ENCODE assay signal across 8 mouse cellular contexts in the genomic region with DNA sequence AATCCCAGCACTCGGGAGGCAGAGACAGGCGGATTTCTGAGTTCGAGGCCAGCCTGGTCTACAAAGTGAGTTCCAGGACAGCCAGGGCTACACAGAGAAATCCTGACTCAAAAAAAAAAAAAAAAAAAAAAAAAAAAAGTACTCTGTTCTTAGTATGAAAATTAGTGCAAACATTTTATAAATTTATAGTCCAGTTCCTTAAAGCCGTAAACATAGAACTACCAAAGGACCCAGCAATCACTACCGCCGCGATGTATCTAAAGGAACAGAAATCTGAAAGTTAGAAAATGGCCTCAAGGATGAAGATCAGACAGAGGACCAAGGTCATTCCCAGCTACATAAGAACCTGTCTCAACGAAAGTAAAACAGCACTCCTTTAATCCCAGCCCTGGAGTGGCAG. TPM values are rescaled to one million over a fixed set of nuclear protein-coding genes. Genes with fewer than 3 reads are reported as not detected.
DNase-seq lines count a peak whose midpoint lies in the region; ATAC-seq and TF ChIP-seq lines count a peak whose summit lies in the region.

No protein-coding gene starts in this region.

- H3K9me3 ChIP-seq in limb, embryonic 11.5 days (ENCODE audit: control insufficient read depth, low read length): peaks cover 5% of the 10 kb centered on the region; the same call in 1 of the 2 replicates
- no peaks in the 10 kb centered on the region; the same call in 1 of the 2 replicates for H3K9me3 ChIP-seq in neural tube, embryonic 14.5 days (ENCODE audit: control insufficient read depth, low read length)

- peak overlapping the region; percentile 69 for H3K4me2 ChIP-seq in limb, embryonic 11.5 days (ENCODE audit: low read depth, severe bottlenecking)
- peak overlapping the region; percentile 71 for H3K4me2 ChIP-seq in neural tube, embryonic 14.5 days (ENCODE audit: low read depth, low read length)

- TF ChIP-seq POLR2A in embryonic fibroblast, embryonic 13.5 days (IDR thresholded peaks at IDR 0.05; ENCODE audit: low read depth, low read length): no peak

- H3K27ac ChIP-seq in left cerebral cortex, adult 2 months: no peak overlapping the region
- H3K27ac ChIP-seq in embryonic fibroblast, embryonic 13.5 days (ENCODE audit: insufficient read depth, low read length): no peak overlapping the region
- H3K27ac ChIP-seq in limb, embryonic 11.5 days (replicated peaks; ENCODE audit: low read depth, low read length): no peak overlapping the region
- no peak overlapping the region for H3K27ac ChIP-seq in neural tube, embryonic 14.5 days (ENCODE audit: low read depth, low read length)

- H3K36me3 ChIP-seq in limb, embryonic 11.5 days (ENCODE audit: control insufficient read depth, insufficient read depth, low read length): peaks cover 14% of the 10 kb centered on the region
- H3K36me3 ChIP-seq in neural tube, embryonic 14.5 days (ENCODE audit: control insufficient read depth, insufficient read depth, low read length): peaks cover 5% of the 10 kb centered on the region

- no peak for DNase-seq in left cerebral cortex, adult 2 months (ENCODE audit: extremely low spot score in 1 of 2, low spot score in 2 of 2)
- no peak for DNase-seq in left cerebral cortex, postnatal 14 days (ENCODE audit: low spot score in 2 of 2)
- DNase-seq in limb, embryonic 11.5 days (ENCODE audit: low spot score): no peak
- DNase-seq in adrenal gland, postnatal 4 days (ENCODE audit: low spot score in 2 of 2): no peak
- DNase-seq in right cerebral cortex, adult 2 months (ENCODE audit: low spot score in 2 of 2): no peak
- no peak for DNase-seq in spleen, adult 18-20 months

- no peak for TF ChIP-seq CTCF in left cerebral cortex, adult 2 months (IDR thresholded peaks at IDR 0.05)
- TF ChIP-seq CTCF in embryonic fibroblast, embryonic 13.5 days (IDR thresholded peaks at IDR 0.05; ENCODE audit: borderline replicate concordance, insufficient read depth, low read length): no peak

- H3K4me3 ChIP-seq in left cerebral cortex, adult 2 months: peak overlapping the region; percentile 62
- H3K4me3 ChIP-seq in embryonic fibroblast, embryonic 13.5 days (ENCODE audit: insufficient read depth, low read length): peak overlapping the region; percentile 97
- H3K4me3 ChIP-seq in limb, embryonic 11.5 days (ENCODE audit: low read depth, low read length): peak overlapping the region; percentile 72
- peak overlapping the region; percentile 56 for H3K4me3 ChIP-seq in neural tube, embryonic 14.5 days (ENCODE audit: low read depth, low read length)

- peak overlapping the region; percentile 87 for H3K9ac ChIP-seq in limb, embryonic 11.5 days (ENCODE audit: low read length)
- H3K9ac ChIP-seq in neural tube, embryonic 14.5 days (replicated peaks; ENCODE audit: low read depth, low read length): peak overlapping the region; percentile 73; the same call in 1 of the 2 replicates

- no peaks in the 10 kb centered on the region; the same call in 1 of the 2 replicates for H3K4me1 ChIP-seq in embryonic fibroblast, embryonic 13.5 days (ENCODE audit: control insufficient read depth, insufficient read depth, low read length)
- no peaks in the 10 kb centered on the region for H3K4me1 ChIP-seq in limb, embryonic 11.5 days (ENCODE audit: control insufficient read depth, insufficient read depth, low read length)
- no peaks in the 10 kb centered on the region for H3K4me1 ChIP-seq in neural tube, embryonic 14.5 days (ENCODE audit: control insufficient read depth, insufficient read depth, low read length)

- ATAC-seq in limb, embryonic 11.5 days (ENCODE audit: insufficient number of reproducible peaks, low FRiP score, low TSS enrichment, low read depth): no peak
- no peak for ATAC-seq in neural tube, embryonic 14.5 days (ENCODE audit: low read depth)

- H3K27me3 ChIP-seq in limb, embryonic 11.5 days (ENCODE audit: control insufficient read depth, insufficient read depth, low read length): no peaks in the 10 kb centered on the region
- H3K27me3 ChIP-seq in neural tube, embryonic 14.5 days (ENCODE audit: control insufficient read depth, insufficient read depth, low read length): no peaks in the 10 kb centered on the region

- intact Hi-C loops in left cerebral cortex, adult 2 months (cut with DNase I): no loop called here
- intact Hi-C loops in left cerebral cortex, postnatal 14 days (cut with DNase I): no loop called here

- 82% methylated on average over 8 of the region's 8 CpGs for WGBS in limb, embryonic 11.5 days
- WGBS in neural tube, embryonic 14.5 days: 81% methylated on average over 8 of the region's 8 CpGs

RNA-seq across cellular contexts. Expression of a gene that starts 0.9 kb away (rescaled TPM):
- 1 to 10 TPM; 3.7 to 4.5 TPM for total RNA-seq in left cerebral cortex, adult 2 months (2021)
- total RNA-seq in left cerebral cortex, postnatal 14 days (2021): 1 to 10 TPM; 2.8 TPM
- polyA plus RNA-seq in embryonic fibroblast, embryonic 13.5 days (2011; ENCODE audit: insufficient read length, low read depth, missing spikeins): 3.3 and 3.6 TPM in 2 replicates
- 10.8 and 11.2 TPM in 2 replicates for polyA plus RNA-seq in limb, embryonic 11.5 days (2014; fragmentation: Nextera tagmentation; extraction: Ambion mirVana)
- polyA plus RNA-seq in neural tube, embryonic 14.5 days (2014; fragmentation: Nextera tagmentation; extraction: Ambion mirVana): 9.0 and 10.8 TPM in 2 replicates
- 1 to 10 TPM; 2.2 to 3.2 TPM for total RNA-seq in adrenal gland, postnatal 4 days (2021)

RNA-seq across cellular contexts. Expression of a gene that starts 33.3 kb away (rescaled TPM):
- 10 to 100 TPM; 21.4 to 21.8 TPM for total RNA-seq in left cerebral cortex, adult 2 months (2021)
- total RNA-seq in left cerebral cortex, postnatal 14 days (2021): 10 to 100 TPM; 17.5 to 18.6 TPM
- 35.7 and 38.8 TPM in 2 replicates for polyA plus RNA-seq in embryonic fibroblast, embryonic 13.5 days (2011; ENCODE audit: insufficient read length, low read depth, missing spikeins)
- 10.3 and 15.2 TPM in 2 replicates for polyA plus RNA-seq in limb, embryonic 11.5 days (2014; fragmentation: Nextera tagmentation; extraction: Ambion mirVana)
- 10.7 and 12.0 TPM in 2 replicates for polyA plus RNA-seq in neural tube, embryonic 14.5 days (2014; fragmentation: Nextera tagmentation; extraction: Ambion mirVana)
- total RNA-seq in adrenal gland, postnatal 4 days (2021): 10 to 100 TPM; 36.9 to 39.5 TPM

RNA-seq across cellular contexts. Expression of a gene that starts 48.7 kb away (rescaled TPM):
- total RNA-seq in left cerebral cortex, adult 2 months (2021): 10 to 100 TPM; 12.6 to 16.4 TPM
- 10 to 100 TPM; 15.9 to 17.4 TPM for total RNA-seq in left cerebral cortex, postnatal 14 days (2021)
- 12.9 and 13.5 TPM in 2 replicates for polyA plus RNA-seq in embryonic fibroblast, embryonic 13.5 days (2011; ENCODE audit: insufficient read length, low read depth, missing spikeins)
- 30.8 and 36.4 TPM in 2 replicates for polyA plus RNA-seq in limb, embryonic 11.5 days (2014; fragmentation: Nextera tagmentation; extraction: Ambion mirVana)
- polyA plus RNA-seq in neural tube, embryonic 14.5 days (2014; fragmentation: Nextera tagmentation; extraction: Ambion mirVana): 37.7 and 42.8 TPM in 2 replicates
- total RNA-seq in adrenal gland, postnatal 4 days (2021): 10 to 100 TPM; 21.0 to 22.5 TPM
